Mouse (Mus musculus) small intestine, adult 2 months (tissue): Measurements from ENCODE around the gene Ercc1.

Source experiments
- CTCF ChIP-seq: fragments of 200-500 bp; IDR thresholded peaks from 2 replicates; pipeline ENCODE4 v1.5.1; 2012; ENCODE audit warnings: low read depth, mild to moderate bottlenecking, control low read depth, inconsistent platforms, low read length, moderate library complexity, mixed read lengths; ENCODE audit not compliant: insufficient replicate concordance, insufficient read length; ENCODE audit errors: extremely low read depth
- POLR2A ChIP-seq: fragments of 200-500 bp; IDR thresholded peaks from 2 replicates; pipeline ENCODE4 v1.6.1; 2012; ENCODE audit warnings: low read depth, mild to moderate bottlenecking, control low read depth, inconsistent platforms, low read length, moderate library complexity

- TF ChIP-seq CTCF (no peak), POLR2A (no peak)
Observed at GRCm38 (mm10) chr7:19341761-19342409, 2.7 kb upstream of the Ercc1 start.
